Mouse (Mus musculus): Measurements from ENCODE around the gene Palm2.

DNA sequence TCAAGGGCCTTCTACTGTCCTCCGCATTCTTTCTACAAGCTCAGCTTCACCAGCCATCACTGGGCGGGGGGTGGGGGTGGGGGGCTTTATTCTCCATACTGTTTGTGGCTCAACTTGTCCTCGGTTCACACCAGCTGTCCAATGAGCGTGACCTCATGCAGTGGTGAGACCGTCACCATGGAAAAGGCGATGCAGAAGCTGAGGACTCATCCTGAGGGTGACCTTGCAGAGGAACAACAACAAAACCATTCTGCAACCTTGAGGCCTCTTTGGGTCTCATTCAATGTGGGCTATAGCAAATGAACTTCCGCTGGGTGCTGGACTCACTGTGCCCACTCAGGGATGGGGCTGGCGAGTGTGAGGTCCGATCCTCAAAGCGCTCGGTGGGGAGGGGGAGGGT, 317.5 kb downstream of the Palm2 start:
- TF ChIP-seq CTCF (IDR thresholded peaks at IDR 0.05; ENCODE audit: low read depth) (no peak), EP300 (IDR thresholded peaks at IDR 0.05; ENCODE audit: low read depth) (no peak)

Measured in liver, embryonic 14.5 days (tissue).